Mouse (Mus musculus): ENCODE results near the gene Esp31. TPM values are rescaled to one million over a fixed set of nuclear protein-coding genes. Genes with fewer than 3 reads are reported as not detected.

Esp31 gene
- not detected in 4 replicates for total RNA-seq (2023; ENCODE audit: inconsistent age)

GRCm38 (mm10) chr17:38639147-38639546, at the start of gene Esp31:
TSS of gene Esp31 (plus strand) at chr17:38639447.

Other genes with a start within 250 kb of the Esp31 start
- not detected in 4 replicates for gene Esp36, start 219.3 kb upstream of the Esp31 start, total RNA-seq (2023; ENCODE audit: inconsistent age)
- not detected in 4 replicates for gene Esp34, start 85.3 kb upstream of the Esp31 start, total RNA-seq (2023; ENCODE audit: inconsistent age)